Mouse (Mus musculus) T-cell, adult 66 days (primary cell): ENCODE measurements around the gene Jade3. TPM values are rescaled to one million over a fixed set of nuclear protein-coding genes. Genes with fewer than 3 reads are reported as not detected.

Source experiments
- total RNA-seq, 2 experiments: library from RNA; stranded (reverse); gene quantifications; 3 replicates in 1 of 2; 4 replicates in 1 of 2; pipeline ENCODE4 v1.2.4; 2023

Gene Jade3
- total RNA-seq, result 1 to 10 TPM; 6.1 to 7.6 TPM

GRCm38 (mm10) chrX:20425140-20425838, at the start of gene Jade3:
Gene Jade3 (plus strand): TSS chrX:20425688.

GRCm38 (mm10) chrX:20549532-20549931, 124.0 kb downstream of the Jade3 start, which contains the start of gene Rgn:
Gene Rgn (plus strand): TSS chrX:20549787.

Other genes with a start within 250 kb of the Jade3 start
- gene Slc9a7, start 133.9 kb upstream of the Jade3 start, total RNA-seq, result 10 to 100 TPM; 13.3 to 14.6 TPM
- 10 to 100 TPM; 13.2 to 15.0 TPM for gene Rp2, start 61.2 kb upstream of the Jade3 start, total RNA-seq
- not detected for gene Rgn, start 124.1 kb downstream of the Jade3 start, total RNA-seq
- gene Rbm10, start 191.8 kb downstream of the Jade3 start, total RNA-seq, result 10 to 100 TPM; 53.1 to 55.6 TPM
- 100 to 1,000 TPM; 110 to 122 TPM for gene Ndufb11, start 191.9 kb downstream of the Jade3 start, total RNA-seq
- 100 to 1,000 TPM; 214 to 230 TPM for gene Uba1, start 232.6 kb downstream of the Jade3 start, total RNA-seq